Mouse (Mus musculus): ENCODE data around the gene Hoxb1. TPM values are rescaled to one million over a fixed set of nuclear protein-coding genes. Genes with fewer than 3 reads are reported as not detected.

The Hoxb1 gene
- polyA plus RNA-seq, 1 experiment: not detected

GRCm38 (mm10) chr11:96333241-96334001 lies 32.1 kb upstream of the Hoxb1 start:
- no peak overlapping the region for H3K4me3 ChIP-seq (ENCODE audit: control insufficient read depth, insufficient read depth, low read length)
- DNase-seq: no peak
- 90% methylated on average over 17 of the region's 17 CpGs for WGBS
- H3K4me1 ChIP-seq (replicated peaks; ENCODE audit: control insufficient read depth, insufficient read depth, low read length): no peaks in the 10 kb centered on the region
- TF ChIP-seq POLR2A (IDR thresholded peaks at IDR 0.05; ENCODE audit: control insufficient read depth, extremely low read depth, insufficient read depth, low read length, poor library complexity) (no peak), CTCF (IDR thresholded peaks at IDR 0.05; ENCODE audit: borderline replicate concordance, control insufficient read depth, extremely low read depth, insufficient read depth, low read length, poor library complexity) (no peak)
- no peaks in the 10 kb centered on the region; the same call in 1 of the 2 replicates for H3K27me3 ChIP-seq (ENCODE audit: control insufficient read depth, insufficient read depth, low read length)
- no peaks in the 10 kb centered on the region for H3K36me3 ChIP-seq (ENCODE audit: control insufficient read depth, insufficient read depth, low read length)
- no peak overlapping the region for H3K27ac ChIP-seq (ENCODE audit: control insufficient read depth, insufficient read depth, low read length)

DNA sequence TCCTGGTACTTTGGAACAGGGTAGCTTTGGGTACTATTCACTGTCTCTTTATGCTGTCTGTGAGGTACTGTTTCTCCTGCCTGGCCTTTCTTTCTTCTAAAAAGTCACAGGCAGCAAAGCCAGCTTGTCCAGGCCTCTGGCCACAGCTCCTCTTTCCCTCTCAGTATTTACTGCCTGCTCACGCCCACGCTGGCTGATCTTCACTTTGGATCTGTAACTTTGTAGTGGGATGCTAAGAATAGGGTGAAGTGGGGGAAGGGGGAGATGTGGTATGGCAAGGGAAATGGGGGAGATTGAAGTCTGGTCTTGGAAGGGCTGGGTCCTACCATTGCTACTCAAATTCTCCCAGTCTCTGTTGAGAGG lies 31.6 kb upstream of the Hoxb1 start:
- H3K27me3 ChIP-seq (ENCODE audit: control insufficient read depth, insufficient read depth, low read length): peaks cover 1% of the 10 kb centered on the region; the same call in 1 of the 2 replicates
- no peak for DNase-seq
- 86% methylated on average over 2 of the region's 2 CpGs for WGBS
- H3K27ac ChIP-seq (ENCODE audit: control insufficient read depth, insufficient read depth, low read length): no peak overlapping the region
- no peak overlapping the region for H3K4me3 ChIP-seq (ENCODE audit: control insufficient read depth, insufficient read depth, low read length)
- TF ChIP-seq CTCF (IDR thresholded peaks at IDR 0.05; ENCODE audit: borderline replicate concordance, control insufficient read depth, extremely low read depth, insufficient read depth, low read length, poor library complexity): no peak
- no peak for TF ChIP-seq POLR2A (IDR thresholded peaks at IDR 0.05; ENCODE audit: control insufficient read depth, extremely low read depth, insufficient read depth, low read length, poor library complexity)
- H3K36me3 ChIP-seq (ENCODE audit: control insufficient read depth, insufficient read depth, low read length): no peaks in the 10 kb centered on the region
- H3K4me1 ChIP-seq (replicated peaks; ENCODE audit: control insufficient read depth, insufficient read depth, low read length): no peaks in the 10 kb centered on the region

GRCm38 (mm10) chr11:96334998-96335397 lies 30.6 kb upstream of the Hoxb1 start:
- no peak for DNase-seq
- no peak overlapping the region for H3K4me3 ChIP-seq (ENCODE audit: control insufficient read depth, insufficient read depth, low read length)
- no peaks in the 10 kb centered on the region for H3K36me3 ChIP-seq (ENCODE audit: control insufficient read depth, insufficient read depth, low read length)
- H3K27ac ChIP-seq (ENCODE audit: control insufficient read depth, insufficient read depth, low read length): no peak overlapping the region
- no peak for TF ChIP-seq CTCF (IDR thresholded peaks at IDR 0.05; ENCODE audit: borderline replicate concordance, control insufficient read depth, extremely low read depth, insufficient read depth, low read length, poor library complexity)
- no peak for TF ChIP-seq POLR2A (IDR thresholded peaks at IDR 0.05; ENCODE audit: control insufficient read depth, extremely low read depth, insufficient read depth, low read length, poor library complexity)
- WGBS: 94% methylated on average over 3 of the region's 3 CpGs
- H3K27me3 ChIP-seq (ENCODE audit: control insufficient read depth, insufficient read depth, low read length): peaks cover 7% of the 10 kb centered on the region; the same call in 1 of the 2 replicates
- no peaks in the 10 kb centered on the region for H3K4me1 ChIP-seq (replicated peaks; ENCODE audit: control insufficient read depth, insufficient read depth, low read length)

DNA sequence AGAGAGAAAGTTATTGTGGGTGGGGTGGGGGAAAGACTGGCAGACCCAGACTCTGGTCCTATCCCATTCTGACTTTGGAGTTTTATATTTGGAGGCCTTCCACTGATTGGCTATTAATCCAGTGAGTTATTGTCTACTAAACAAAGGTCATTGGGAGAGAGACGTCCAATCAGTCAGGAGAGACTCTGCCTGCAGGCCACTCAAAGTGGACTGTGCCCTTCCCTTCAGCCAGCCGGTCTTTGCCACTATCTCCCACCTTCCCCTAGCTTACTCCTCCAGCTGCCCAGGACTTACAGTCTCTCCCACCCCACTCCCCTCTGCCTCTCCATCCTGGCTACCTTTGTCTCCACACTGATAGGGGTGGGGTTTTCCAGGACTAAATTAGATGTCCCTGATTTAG lies 29.0 kb upstream of the Hoxb1 start:
- TF ChIP-seq POLR2A (IDR thresholded peaks at IDR 0.05; ENCODE audit: control insufficient read depth, extremely low read depth, insufficient read depth, low read length, poor library complexity): no peak
- no peak for TF ChIP-seq CTCF (IDR thresholded peaks at IDR 0.05; ENCODE audit: borderline replicate concordance, control insufficient read depth, extremely low read depth, insufficient read depth, low read length, poor library complexity)
- no peak for DNase-seq
- Histone ChIP-seq H3K4me3 (ENCODE audit: control insufficient read depth, insufficient read depth, low read length) (no peak overlapping the region), H3K36me3 (ENCODE audit: control insufficient read depth, insufficient read depth, low read length) (no peaks in the 10 kb centered on the region), H3K27ac (ENCODE audit: control insufficient read depth, insufficient read depth, low read length) (no peak overlapping the region), H3K4me1 (replicated peaks; ENCODE audit: control insufficient read depth, insufficient read depth, low read length) (no peaks in the 10 kb centered on the region), H3K27me3 (ENCODE audit: control insufficient read depth, insufficient read depth, low read length) (peaks cover 18% of the 10 kb centered on the region)
- WGBS: 95% methylated on average over 2 of the region's 2 CpGs

DNA sequence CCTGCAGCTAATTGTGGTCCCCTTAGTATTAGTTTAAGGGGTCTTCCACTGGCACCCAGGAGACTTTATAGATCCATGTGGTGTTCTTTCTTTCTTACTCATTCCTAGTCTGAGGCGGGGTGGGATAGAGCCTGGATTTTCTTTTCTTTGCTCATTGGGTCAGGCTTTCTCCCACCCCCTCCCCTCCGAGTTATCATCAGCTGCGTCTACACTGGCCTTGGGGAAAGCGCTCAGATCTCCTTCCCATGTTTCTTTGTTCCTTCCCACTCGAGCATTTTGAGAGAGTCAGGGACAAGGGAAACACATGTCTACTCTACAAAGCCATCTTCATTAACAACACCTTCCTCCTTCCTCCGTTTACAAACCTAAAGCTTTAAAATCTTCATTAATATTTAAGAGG lies 28.5 kb upstream of the Hoxb1 start:
- TF ChIP-seq POLR2A (IDR thresholded peaks at IDR 0.05; ENCODE audit: control insufficient read depth, extremely low read depth, insufficient read depth, low read length, poor library complexity) (no peak), CTCF (IDR thresholded peaks at IDR 0.05; ENCODE audit: borderline replicate concordance, control insufficient read depth, extremely low read depth, insufficient read depth, low read length, poor library complexity) (no peak)
- no peak overlapping the region for H3K4me3 ChIP-seq (ENCODE audit: control insufficient read depth, insufficient read depth, low read length)
- H3K27ac ChIP-seq (ENCODE audit: control insufficient read depth, insufficient read depth, low read length): no peak overlapping the region
- H3K27me3 ChIP-seq (ENCODE audit: control insufficient read depth, insufficient read depth, low read length): peaks cover 22% of the 10 kb centered on the region
- no peaks in the 10 kb centered on the region for H3K4me1 ChIP-seq (replicated peaks; ENCODE audit: control insufficient read depth, insufficient read depth, low read length)
- no peak for DNase-seq
- WGBS: 88% methylated on average over 6 of the region's 6 CpGs
- H3K36me3 ChIP-seq (ENCODE audit: control insufficient read depth, insufficient read depth, low read length): no peaks in the 10 kb centered on the region

DNA sequence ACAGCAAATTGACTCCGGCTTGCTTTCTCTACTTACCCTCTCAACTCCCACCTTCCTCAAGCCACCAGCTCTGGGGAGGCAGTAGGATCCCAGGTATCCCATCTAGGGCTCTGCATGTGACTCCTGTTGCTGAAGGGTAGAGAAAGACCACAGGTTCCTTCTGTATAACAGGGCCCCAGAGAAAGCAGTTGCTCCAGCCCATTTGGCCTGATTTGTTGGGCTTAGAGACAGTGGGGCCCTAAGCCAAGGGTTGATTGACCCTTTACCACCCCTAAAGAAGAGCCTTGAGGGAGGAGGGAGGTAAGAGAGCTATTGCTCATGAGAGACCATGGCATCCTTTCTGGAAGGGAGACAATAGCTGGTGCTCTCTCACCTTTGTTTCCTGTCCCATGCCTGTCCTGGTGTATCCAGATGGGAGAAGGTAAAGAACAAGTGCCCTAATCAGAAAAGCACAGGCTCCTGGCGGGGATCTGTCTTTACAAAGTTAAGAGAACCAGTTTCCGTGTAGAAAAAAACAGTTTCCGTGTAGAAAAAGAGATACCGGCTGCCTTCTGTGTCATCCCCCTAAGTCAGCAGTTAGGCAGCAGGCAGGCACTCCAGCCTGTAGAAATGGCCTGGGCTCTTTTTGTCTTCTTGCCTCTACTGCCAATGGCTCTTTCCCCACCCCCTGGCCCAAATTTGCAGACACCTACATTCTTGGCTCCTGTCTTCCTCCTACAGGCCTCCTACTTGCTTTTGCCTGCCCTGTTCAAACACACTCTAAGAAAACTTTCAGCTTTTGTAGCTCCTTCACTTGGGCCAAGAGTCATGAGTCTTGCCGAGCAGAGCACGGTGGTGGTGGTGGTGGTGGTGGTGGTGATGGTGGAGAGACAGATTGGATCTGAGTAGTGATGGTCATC lies 26.3 kb upstream of the Hoxb1 start:
- Histone ChIP-seq H3K27me3 (ENCODE audit: control insufficient read depth, insufficient read depth, low read length) (peaks cover 23% of the 10 kb centered on the region), H3K27ac (ENCODE audit: control insufficient read depth, insufficient read depth, low read length) (no peak overlapping the region), H3K4me1 (replicated peaks; ENCODE audit: control insufficient read depth, insufficient read depth, low read length) (no peaks in the 10 kb centered on the region), H3K4me3 (ENCODE audit: control insufficient read depth, insufficient read depth, low read length) (no peak overlapping the region), H3K36me3 (ENCODE audit: control insufficient read depth, insufficient read depth, low read length) (no peaks in the 10 kb centered on the region)
- WGBS: 95% methylated on average over 7 of the region's 7 CpGs
- no peak for DNase-seq
- TF ChIP-seq POLR2A (IDR thresholded peaks at IDR 0.05; ENCODE audit: control insufficient read depth, extremely low read depth, insufficient read depth, low read length, poor library complexity) (no peak), CTCF (IDR thresholded peaks at IDR 0.05; ENCODE audit: borderline replicate concordance, control insufficient read depth, extremely low read depth, insufficient read depth, low read length, poor library complexity) (no peak)
